Mouse (Mus musculus) skeletal muscle tissue, adult 2 months (tissue): ENCODE data around the gene Dpp3.
A peak's percentile ranks its signal among the peaks of the same experiment; 100 is the strongest.
"Not testable (repeated sequence)": the region's sequence is repeated elsewhere in the genome, so short reads cannot be mapped to it uniquely, and the experiment has no call there.

Source experiments
- DNase-seq: peaks from one replicate; pipeline ENCODE4 v3.0.0-alpha.2; 2012; ENCODE audit warnings: low read depth, low spot score

Dpp3 gene

DNA sequence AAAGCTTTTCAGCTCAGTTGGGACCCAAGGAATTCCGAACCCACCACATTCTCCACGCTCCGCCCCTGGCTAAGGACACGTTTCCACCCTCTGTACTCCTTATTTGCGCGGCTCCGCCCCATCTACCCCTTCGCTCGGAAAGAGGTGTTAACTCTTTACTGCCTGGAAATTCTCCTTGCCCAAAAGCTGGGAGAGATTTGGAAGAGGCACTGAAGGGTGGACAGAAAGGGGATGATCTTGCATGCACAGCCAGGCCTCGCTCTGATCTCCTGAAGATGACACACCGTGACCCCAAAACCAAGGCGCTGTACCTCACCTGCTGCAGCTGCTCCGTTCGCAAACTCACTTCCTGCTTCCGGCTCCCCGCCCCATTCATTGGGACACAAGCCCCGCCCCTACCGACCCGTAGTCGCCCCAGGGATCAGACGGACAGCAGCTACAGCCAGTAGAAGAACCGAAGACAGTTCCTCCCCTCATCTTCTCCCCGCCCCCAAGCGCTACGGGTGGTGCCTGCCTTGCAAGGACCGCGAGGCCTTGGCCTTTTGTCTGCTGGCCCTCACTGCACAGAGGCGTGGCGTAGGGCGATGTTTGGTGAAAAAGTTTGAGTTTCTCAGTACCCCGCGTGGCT lies at the start of gene Dpp3:
Dpp3 (minus strand) TSS at position 384 of the 628 bp plus-strand sequence.
- DNase-seq: peak; percentile 97

DNA sequence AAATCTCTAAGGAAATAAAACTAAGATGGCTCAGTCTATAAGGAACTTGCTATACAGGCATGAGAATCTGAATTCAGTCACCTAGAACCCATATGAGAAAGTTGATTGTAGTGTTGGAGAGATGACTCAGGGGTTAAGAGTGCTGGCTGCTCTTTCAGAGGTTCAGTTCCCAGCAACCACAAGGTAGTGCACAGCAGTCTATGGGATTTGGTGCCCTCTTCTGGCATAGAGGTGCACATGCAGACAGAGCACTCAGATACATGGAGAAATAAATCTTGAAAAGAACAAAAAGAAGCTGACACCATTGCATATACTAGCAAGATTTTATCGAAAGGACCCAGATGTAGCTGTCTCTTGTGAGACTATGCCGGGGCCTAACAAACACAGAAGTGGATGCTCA lies 40.1 kb upstream of the Dpp3 start:
- DNase-seq: no peak

DNA sequence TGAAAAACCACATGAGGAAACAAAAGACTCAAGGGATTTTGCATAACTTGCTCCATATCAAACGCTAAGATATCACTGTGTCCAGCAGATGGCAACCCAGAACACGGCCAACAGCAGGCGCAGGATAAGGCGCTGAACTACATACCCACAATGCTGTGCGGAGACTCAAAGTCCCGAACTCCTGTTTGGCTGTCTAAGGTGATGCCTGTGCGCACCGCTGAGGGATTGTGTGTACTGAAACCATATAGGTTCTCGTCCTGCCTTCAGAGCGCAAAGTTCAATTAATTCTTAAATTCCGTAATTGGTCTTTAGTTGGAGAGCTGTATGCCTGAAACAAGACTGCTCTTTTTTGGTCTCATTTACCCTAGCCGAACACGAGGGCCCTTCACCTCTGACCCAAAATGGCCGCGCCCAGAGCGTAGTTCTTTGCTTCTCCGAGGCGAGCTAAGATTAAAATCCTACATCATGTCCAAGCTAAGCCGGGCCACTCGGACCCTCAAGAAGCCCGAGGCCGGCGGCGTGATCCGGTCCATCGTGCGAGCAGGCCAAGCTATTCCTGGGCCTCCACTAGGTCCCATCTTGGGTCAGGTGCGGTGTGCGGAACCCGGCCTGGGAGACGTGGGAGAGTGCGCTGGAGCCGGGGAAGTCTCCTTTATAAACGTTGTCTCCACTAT lies 34.0 kb upstream of the Dpp3 start, which contains the start of gene Mrpl11:
Mrpl11 (plus strand) TSS at position 220 of the 674 bp plus-strand sequence.
- DNase-seq: peak; percentile 89

DNA sequence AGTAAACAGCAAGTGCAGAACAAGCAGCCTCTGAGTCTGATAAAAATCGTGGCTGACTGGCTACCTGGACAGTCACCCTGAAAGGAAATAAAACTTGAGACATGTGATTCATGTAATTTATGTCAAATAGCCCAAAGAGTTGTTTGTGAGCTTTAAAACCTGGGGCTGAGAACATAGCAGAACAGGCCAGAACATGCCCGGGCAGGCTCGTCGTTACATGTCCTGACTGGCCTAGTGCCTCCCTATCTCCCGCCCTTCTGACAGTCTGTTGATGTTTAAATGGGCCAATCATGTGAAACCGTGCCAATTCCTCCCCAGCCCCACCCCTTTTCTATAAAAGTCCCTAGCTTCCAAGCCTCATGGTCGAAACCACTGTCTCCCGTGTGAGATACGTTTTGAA lies 20.6 kb upstream of the Dpp3 start:
- DNase-seq: not testable (repeated sequence)

DNA sequence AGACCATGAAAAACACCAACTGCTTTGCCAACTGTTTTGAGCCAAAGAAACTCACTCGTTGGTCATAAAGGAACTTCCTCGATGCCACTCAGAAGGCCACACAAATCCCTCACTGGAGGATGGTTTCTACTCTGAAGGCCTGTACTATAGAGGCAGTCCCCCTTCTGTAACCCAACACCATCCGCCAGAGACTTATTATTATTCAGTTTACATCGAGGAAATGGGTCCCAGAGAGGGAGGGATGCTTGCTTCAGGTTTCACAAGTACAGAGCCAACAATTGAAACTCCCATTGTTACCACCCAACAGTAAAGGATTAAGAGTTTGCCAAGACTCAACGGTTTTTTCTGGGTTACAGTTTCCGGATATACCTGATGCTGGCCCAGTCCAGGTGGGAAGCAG lies 17.5 kb upstream of the Dpp3 start:
- DNase-seq: no peak

DNA sequence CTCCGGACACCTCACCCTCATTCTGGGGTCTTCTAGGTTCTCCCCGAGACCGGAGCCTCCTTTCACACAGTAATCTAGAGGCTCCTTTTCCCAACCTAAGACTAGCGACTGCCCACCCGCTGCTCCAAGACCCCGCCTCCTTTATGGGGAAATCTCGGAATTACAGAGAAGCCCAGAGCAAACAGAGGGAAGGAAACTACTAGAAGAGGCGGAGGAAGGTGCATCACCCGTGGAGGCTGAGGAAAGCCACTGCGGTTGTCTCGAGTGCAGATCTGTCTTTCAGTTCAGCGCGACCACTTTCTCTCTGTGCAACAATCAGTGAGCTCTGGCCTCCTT lies 15.1 kb upstream of the Dpp3 start:
- no peak for DNase-seq

DNA sequence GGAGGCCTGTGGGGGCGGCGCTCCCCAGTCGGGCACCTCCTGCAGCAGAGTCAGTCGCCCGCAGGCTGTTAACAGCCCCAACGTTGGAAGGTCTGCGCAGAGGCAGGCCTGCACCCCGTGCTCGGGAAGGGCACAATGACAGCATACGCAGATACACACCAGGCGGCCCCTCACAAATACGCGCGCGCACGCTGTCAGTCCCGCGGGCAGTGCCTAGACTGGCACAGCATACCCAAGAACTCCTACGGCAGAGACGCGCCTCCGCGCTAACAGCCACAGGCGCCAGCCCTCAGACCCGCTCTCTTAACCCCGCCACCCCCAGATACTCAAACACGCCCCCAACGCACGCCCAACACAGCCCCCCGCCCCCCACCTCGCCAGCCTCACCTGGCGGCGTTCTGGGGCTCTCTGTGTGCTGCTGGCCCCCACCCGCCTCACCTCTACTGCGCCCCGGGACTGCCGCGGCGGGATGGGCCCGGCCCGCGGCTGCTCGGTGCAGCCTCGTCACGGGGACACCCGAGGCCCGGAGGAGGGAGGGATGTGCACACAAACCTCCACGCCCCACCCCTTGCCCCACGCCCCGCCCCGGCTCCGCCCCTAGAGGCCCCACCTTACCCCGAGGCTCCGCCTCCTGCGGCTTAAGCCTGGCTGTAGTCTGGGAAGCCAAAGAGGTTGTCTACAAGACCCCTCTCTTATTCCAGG lies 14.6 kb upstream of the Dpp3 start, which contains the start of gene Peli3:
Peli3 (minus strand) TSS at position 577 of the 702 bp plus-strand sequence.
- DNase-seq: peak; percentile 55

DNA sequence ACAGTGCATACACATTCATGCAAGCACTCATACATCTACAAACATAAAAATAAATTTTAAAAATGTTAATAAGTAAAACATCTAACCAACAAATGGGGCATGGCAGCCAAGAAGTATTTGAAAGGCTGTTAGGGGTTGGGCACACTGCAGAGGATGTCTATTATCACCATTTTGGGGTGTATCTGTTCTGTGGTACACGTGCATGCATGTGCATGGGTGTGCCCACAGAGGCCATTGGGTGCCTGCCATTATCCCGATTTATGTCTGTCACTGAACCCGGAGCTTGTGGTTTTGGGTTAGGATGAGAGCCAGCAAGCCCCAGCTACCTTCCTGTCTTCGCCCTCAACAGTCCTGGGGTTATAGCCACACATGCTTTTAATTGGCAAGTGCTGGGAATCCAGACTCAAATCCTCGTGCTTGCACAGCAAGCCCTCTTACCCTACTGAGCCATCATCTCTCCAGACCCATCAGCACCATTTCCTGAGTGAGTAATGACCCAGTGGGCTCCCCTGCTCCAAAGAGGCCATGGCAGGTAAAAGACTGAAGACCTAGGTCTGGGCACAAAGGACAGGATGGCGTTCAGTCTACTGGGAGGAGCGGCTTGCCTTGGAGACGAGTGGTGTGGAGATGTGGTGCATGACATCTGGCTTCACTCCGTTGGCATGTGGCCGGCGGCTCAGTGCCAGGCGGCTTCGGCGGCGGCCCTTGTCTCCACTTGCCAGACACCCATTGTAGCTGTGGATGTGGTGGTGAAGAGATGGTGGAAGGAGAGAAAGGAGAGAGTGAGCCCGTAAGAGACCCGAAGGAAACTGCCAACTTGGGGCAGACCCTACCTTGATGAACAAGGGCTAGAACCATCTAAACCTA lies 9.6 kb upstream of the Dpp3 start:
- no peak for DNase-seq

DNA sequence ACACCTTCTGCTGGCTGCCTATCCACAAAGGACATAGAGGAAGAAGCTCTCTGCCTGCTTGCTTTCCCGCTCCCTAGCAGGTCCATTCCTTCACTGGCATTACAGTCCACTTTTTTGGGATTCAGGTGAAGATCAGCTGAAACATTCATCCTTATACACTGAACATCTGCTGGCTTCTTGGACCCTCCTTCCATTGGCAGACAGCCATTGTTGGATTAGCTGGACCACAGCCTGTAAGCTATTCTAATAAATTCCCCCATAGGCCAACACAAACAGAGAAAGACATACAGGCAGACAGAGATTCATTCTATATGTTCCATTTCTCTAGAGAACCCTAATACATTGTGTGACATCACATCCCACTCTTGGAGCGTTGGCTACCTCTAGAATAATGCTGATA lies 8.8 kb upstream of the Dpp3 start:
- no peak for DNase-seq

DNA sequence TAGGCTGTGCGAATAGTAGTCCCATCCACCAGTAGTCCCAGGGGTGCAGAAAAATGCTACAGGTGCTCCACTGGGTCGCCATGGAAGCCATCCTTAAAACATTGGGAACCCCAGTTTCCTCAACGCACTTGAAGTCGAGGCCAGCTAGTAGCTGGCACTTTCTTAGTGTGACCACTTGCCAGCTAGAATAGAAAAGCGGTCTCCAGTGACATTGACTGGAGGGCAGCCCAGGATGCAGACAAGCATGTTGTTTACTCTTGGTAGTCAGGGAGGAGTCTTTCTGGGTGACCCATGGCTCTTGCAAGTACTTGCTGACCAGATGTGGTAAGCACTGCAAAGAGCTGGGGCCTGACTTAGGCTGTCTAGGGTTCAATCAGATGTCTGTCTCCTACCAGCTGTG lies 694 bp upstream of the Dpp3 start:
- DNase-seq: peak; percentile 82

DNA sequence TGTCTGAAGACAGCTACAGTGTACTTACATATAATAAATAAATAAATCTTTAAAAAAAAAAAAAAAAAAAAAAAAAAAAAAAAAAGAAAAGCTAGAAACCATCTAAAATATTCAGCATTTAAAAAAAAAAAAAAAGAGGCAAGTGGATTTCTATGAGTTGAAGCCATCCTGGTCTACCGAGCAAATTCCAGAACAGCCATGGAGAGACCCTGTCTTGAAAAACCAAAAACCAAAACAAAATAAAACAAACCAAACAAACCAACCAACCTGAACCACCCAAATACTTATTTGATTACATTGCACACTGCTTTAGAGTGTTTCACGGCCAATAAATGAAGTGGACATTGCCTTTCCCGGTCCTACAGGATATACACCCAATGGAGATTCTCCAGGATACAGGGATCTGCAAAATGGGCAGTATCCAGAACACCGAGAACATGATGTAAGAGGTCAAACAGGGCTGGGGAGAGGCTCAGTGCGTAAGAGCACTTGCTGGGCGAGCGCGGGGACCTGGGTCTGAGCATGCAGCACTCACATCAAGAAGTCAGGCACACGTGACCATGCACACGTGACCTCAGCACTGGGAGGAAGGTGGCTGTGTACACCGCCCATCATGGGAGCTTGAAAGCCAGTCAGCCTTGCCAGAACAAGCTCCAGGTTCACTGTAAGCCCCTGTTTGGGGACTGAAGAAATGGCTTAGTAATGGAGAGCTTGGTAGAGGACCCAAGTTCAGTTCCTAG lies 2.8 kb downstream of the Dpp3 start:
- DNase-seq: no peak

DNA sequence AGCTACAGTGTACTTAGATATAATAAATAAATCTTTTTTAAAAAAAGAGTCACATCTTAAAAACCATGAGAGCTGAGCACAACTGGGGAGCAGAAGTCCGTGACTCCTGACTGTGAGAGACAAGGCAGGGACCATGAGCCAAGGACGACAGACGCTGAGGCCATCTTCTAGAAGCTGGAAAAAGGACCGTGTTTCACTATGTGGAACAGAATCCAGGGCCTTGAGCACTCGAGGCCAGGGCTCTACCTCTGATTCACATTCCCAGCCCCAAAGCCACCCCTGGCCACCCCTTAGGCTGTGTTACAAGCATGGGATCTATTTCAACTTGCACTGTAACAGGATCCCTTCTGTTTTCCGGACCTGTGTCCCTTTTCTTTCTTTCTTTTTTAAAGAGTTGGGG lies 8.4 kb downstream of the Dpp3 start:
- no peak for DNase-seq

DNA sequence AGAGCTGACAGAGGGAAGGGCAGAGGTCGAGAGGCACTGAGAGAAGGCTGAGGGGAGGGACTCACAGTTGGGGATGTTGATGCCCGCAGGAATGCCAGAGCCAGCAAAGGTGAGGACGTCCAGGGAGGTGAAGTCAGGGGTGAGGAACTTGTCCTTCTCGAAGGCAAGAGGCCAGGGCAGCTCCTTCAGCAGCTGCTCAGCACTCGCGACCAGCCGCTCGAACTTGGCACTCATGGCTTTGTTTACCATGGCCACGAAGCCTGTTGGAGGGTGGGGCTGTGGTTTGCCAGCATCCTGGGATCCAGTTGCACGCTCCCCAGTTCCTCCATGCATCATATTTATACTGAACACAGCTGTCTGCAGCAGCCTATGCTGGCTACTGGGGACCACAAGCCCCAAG lies 11.3 kb downstream of the Dpp3 start:
- no peak for DNase-seq

DNA sequence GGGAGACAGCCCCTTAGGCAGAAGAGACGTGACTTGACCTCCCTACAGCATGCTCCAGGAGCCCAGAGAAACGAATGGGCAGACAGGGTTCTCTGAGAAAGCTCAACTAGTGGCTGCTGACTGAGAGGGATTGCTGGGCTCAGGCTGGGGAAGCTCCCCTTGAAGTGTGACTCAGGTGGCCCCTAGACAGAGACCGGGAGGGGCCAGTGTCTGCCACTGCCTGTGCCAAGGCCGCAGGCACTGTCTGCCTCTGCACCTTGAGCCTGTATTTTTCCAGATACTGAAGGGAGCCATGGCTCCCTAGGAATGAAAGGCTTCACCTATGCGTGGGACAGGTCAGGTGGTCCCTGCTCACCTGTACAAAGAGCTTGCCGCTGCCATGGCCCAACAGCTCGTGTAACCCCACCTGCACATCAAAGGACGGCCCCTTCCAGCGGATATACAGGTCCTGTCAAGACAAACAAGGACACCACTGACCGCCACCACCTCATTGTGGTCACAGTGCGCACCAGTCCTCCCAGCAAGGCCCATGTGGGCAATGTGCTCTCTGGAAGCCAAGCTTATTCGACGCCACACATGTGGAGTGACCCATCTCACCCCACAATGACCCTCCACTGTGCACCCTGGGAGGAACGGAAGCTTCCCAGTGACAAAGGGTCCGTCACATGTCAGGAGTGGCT lies 12.0 kb downstream of the Dpp3 start:
- no peak for DNase-seq

DNA sequence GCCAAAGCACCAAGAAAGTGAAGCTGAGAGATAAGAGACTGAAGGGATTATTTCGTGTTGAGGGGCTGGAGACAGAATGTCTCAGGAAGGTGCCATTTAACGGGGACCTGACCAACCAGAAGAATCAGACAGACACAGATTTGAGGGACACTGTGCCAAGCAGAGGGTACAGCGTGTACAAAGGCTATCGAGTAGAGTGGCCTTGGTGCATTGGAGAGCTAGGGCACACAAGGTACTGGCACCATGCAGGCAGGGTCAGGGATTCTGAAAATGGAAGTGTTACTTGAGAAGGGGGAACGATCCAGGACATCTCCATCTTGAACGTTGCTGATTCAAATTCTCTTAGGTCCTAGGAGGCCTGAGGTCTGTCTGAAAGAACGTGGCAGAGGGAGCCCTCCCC lies 18.7 kb downstream of the Dpp3 start:
- DNase-seq: peak; percentile 69

DNA sequence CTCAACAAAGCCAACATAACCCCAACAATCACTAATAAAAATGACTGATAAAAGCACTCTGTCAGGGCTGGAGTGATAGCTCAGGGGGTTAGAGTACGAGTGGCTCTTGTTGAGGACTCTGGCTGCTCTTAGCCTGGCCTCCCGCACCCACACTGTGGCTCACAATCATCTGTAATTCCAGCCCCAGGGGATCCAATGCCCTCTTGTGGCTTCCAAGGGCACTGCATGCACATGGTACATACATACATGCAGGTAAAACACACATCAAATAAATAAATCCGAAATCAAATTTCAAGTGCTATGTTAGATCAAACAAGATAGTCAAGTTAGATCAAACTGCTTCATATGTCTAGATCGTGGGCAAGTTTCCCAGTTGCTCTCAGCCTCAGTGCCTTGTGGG lies 20.0 kb downstream of the Dpp3 start:
- DNase-seq: peak; percentile 24

DNA sequence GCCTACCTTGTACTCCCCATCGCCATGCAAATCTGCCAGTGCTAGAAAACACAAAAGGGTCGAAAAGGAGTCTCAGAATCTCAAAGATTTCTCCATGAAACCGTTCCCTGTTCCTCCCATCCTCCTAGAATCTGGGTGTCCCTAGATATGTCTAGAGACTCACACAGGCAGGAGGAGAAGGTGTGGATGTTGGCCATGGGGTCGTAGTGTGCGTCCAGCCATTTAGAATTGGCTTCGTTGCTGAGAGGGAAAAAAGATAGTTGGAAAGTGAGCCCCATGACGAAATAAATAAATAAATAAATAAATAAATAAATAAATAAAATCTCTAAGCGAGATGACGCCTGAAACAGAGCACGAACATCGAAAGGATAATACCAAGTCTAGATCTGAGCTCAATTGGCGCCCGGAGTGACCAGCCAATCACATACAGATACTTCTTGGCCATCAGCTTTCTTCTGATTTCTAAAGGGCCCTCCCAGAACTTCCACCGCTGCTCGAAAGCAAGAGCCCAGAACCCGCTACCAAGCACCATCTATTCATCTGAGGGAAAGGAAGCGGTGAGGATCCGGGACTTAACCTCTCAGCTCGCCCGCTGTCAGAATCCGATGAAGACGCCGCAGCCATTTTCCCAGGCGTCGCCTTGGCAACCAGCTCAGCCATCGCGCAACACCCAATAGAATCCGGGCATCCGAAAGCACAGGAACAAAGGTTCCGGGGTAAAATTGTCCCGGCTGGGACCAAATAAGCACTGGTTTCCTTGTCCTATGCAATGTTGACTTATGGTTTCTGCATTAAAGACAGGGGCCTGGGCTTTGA lies 21.9 kb downstream of the Dpp3 start, which contains the start of gene Bbs1:
Bbs1 (minus strand) TSS at position 650 of the 816 bp plus-strand sequence.
- DNase-seq: peak; percentile 62

DNA sequence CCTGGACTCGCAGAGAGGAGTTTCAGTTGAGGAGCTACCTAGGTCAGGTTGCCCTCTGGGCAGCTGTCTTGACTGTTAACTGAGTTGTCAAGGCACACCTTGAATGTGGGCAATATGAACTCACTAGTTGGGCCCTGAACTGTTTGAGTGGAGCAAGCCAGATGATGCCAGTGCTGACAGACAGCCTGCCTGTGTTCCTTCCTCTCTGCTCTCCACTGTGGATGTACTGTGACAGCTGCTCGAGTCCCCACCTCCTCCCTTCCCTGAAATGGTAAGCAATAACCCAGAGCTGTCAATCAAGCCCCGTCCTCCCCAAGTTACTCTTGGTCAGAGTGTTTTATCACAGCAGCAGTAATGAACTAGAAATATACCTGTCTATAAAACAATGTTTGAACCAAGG lies 28.2 kb downstream of the Dpp3 start:
- DNase-seq: peak; percentile 67

DNA sequence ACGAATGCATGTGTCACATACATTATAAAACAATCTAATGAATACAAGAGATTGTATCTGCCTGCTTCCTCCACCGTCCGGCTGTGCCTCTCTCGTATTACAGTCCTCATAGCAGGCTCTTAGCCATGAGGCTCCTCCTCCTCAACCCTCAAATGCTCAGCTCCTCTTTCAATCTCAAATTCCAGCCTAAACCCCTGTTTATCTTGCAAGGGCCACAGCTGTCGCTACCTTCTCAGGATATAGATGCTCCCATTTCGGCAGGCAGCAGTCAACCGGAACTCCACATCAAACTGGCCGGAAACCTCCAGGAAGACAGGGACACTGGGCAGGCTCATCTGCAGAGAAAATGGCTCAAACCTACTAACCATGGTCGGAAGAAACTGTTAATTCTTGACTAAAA lies 29.1 kb downstream of the Dpp3 start:
- peak; percentile 57 for DNase-seq
